Mouse (Mus musculus): Measurements from ENCODE around the gene Gm47985.

GRCm38 (mm10) chr1:151178505-151179083 is 3.7 kb upstream of the Gm47985 start:
- no peak for TF ChIP-seq EP300 (IDR thresholded peaks at IDR 0.05; ENCODE audit: low read depth)
- TF ChIP-seq CTCF (IDR thresholded peaks at IDR 0.05; ENCODE audit: low read depth) = no peak
